Mouse (Mus musculus) lung, embryonic 15.5 days (tissue): Measurements from ENCODE around the gene Gabarap. TPM values are rescaled to one million over a fixed set of nuclear protein-coding genes. Genes with fewer than 3 reads are reported as not detected.

ENCODE experiments used
- ATAC-seq: fragments of 200-750 bp; cut with Nextera tagmentation; 2 replicates; pipeline ENCODE4 v1.8.0; 2017; ENCODE audit warnings: moderate number of reproducible peaks, borderline replicate concordance; ENCODE audit not compliant: low FRiP score, low TSS enrichment; ENCODE audit errors: extremely low read depth
- H3K27ac ChIP-seq: fragments of 300-500 bp; sonication (generic); 2 replicates; pipeline ENCODE4 v1.5.1; 2015; ENCODE audit warnings: moderate library complexity, mild to moderate bottlenecking, inconsistent platforms
- H3K27me3 ChIP-seq: fragments of 300-500 bp; sonication (generic); 2 replicates; pipeline ENCODE4 v1.6.1; 2015; ENCODE audit warnings: inconsistent platforms
- H3K36me3 ChIP-seq: fragments of 300-500 bp; sonication (generic); 2 replicates; pipeline ENCODE4 v1.6.1; 2015; ENCODE audit warnings: inconsistent platforms
- H3K4me1 ChIP-seq: fragments of 300-500 bp; sonication (generic); 2 replicates; pipeline ENCODE4 v1.6.1; 2015; ENCODE audit warnings: inconsistent platforms
- H3K4me2 ChIP-seq: fragments of 300-500 bp; sonication (generic); 2 replicates; pipeline ENCODE4 v1.6.1; 2015; ENCODE audit warnings: inconsistent platforms, mild to moderate bottlenecking, moderate library complexity
- H3K4me3 ChIP-seq: fragments of 300-500 bp; sonication (generic); 2 replicates; pipeline ENCODE4 v1.5.1; 2015; ENCODE audit warnings: mild to moderate bottlenecking, inconsistent platforms
- H3K9ac ChIP-seq: fragments of 300-500 bp; sonication (generic); 2 replicates; pipeline ENCODE4 v1.6.1; 2015; ENCODE audit warnings: inconsistent platforms
- H3K9me3 ChIP-seq: fragments of 300-500 bp; sonication (generic); 2 replicates; pipeline ENCODE4 v1.6.1; 2016; ENCODE audit warnings: inconsistent platforms
- WGBS: fragments of 180-500 bp; shearing (Covaris S2); methylation state at CpG from one replicate; pipeline ENCODE4 v1.1.7; 2015; 5-methylcytosine and 5-hydroxymethylcytosine counted together
- polyA plus RNA-seq: library from polyadenylated mRNA; unstranded; fragments of >200 nt; fragmentation: Nextera tagmentation; extraction: Ambion mirVana; gene quantifications from 2 replicates; pipeline ENCODE4 v1.2.1, GENCODE M21; 2015

Gene Gabarap
- polyA plus RNA-seq, 1 experiment from 2014 or later, result 455 TPM

DNA sequence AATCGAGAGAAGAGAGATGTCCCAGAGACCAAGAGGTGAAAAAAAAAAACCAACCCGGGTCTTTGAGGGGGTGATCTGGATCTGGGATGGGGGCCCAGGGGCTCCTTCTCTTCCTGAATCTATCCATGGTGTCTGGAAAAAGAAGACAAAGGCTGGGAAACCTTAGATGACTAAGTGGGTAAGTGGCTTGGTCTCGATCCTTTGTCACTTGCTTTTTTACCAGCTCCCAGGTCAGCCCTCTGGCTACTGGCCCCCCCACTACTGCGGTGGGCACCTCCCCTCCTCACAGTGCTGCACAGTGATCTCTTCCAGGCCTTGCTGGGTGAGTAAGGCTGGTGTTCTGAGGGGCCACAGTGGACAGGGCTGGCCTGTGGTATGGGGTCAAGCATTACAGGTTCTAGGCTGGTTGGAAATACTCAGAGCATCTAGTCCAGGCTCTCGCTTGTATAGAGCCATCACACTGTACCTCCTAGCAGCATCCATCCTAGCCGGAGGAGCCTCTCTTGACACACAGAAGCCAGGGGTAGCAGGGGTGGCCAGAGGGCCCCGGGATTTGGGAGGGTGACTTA is 26.3 kb downstream of the Gabarap start:
- Histone ChIP-seq H3K9ac (peak overlapping the region; percentile 77; the same call in 1 of the 2 replicates), H3K4me3 (0 out of 2 replicates have a peak overlapping the region, but pooled peaks have one; percentile 60), H3K4me2 (peak overlapping the region; percentile 76), H3K27me3 (no peaks in the 10 kb centered on the region), H3K9me3 (no peaks in the 10 kb centered on the region), H3K36me3 (peaks cover 8% of the 10 kb centered on the region), H3K4me1 (peaks cover 60% of the 10 kb centered on the region), H3K27ac (peak overlapping the region; percentile 21; the same call in 1 of the 2 replicates)
- no peak for ATAC-seq
- WGBS, result 46% methylated on average over 7 of the region's 7 CpGs

DNA sequence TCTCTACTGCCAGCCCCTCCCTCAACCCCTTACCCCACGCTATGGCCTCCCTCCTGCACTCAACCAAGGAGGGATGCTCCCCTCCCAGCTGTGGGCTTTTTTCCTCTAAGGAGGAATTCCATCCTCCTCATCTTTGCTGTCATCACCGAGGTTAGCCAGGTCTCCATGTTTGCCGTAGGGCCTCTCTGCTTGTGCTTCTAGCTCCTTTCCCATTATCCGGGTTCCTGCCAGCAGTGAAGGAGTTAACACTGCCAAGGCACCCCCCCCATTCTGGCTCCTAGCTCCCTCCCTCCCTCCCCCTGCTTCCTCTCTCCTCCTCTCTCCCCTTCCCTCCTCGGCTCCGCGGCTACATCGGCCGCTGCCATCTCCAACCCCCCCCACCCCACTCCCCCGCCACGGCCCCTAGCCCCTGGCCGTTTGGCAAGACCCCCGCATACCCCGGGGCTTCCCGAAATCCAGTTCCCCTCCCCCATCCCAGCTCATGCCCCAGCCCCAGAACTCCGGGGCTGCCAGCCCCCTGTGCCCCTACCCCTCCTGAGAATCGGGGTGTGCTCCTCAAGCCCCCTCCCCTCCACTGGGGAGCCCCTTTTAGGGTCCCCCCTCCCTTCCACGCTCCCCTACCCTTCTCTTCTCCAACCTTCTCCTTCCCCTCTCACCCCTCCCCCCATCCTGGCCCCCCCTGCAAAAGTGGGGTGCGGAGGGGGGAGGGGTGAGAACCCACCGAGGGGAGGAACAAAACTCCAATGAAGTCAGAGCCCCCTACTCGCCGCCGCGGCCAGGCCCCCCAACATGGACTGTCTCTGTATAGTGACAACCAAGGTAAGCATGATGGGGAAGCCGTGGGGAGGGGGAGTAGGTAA is 27.4 kb downstream of the Gabarap start:
- no peak for ATAC-seq
- Histone ChIP-seq H3K27ac (peak overlapping the region; percentile 85), H3K4me2 (peak overlapping the region; percentile 76), H3K9ac (peak overlapping the region; percentile 77), H3K27me3 (0 out of 2 replicates have a peak, but pooled peaks cover 2% of the 10 kb centered on the region), H3K9me3 (no peaks in the 10 kb centered on the region), H3K36me3 (no peaks in the 10 kb centered on the region), H3K4me3 (peak overlapping the region; percentile 60), H3K4me1 (peaks cover 67% of the 10 kb centered on the region)
- WGBS, result 1% methylated on average over 22 of the region's 25 CpGs

DNA sequence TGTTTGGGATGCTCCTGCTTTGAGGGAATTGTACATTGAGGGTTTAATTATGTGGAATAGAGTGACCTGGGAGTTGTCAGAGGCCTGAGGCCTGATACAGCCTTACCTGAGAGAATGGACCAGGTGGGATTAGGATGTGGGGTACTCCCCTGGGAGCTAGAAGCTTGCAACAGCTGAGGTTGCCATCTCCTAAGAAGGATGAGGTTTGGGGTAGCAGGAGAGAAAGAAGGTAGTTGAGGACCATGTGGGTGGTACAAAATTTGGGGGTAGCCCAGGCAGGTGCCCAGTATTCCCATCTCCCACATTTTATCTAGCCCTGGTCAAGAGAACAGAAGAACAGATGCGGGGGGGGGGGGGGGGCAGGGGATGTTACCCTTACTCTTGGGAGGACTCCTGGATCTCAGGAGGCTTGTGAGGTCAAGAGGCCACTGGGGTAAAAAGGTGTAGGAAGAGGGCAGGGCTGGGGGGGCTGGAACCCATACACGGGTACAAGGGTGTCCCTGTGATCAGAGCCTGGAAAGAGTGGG is 28.6 kb downstream of the Gabarap start:
- Histone ChIP-seq H3K4me1 (peaks cover 69% of the 10 kb centered on the region), H3K4me2 (peak overlapping the region; percentile 76), H3K4me3 (peak overlapping the region; percentile 60), H3K9me3 (no peaks in the 10 kb centered on the region), H3K36me3 (no peaks in the 10 kb centered on the region), H3K27ac (peak overlapping the region; percentile 72; the same call in 1 of the 2 replicates), H3K9ac (0 out of 2 replicates have a peak overlapping the region, but pooled peaks have one; percentile 77), H3K27me3 (0 out of 2 replicates have a peak, but pooled peaks cover 6% of the 10 kb centered on the region)
- ATAC-seq, result no peak
- 20% methylated on average over 2 of the region's 2 CpGs for WGBS

DNA sequence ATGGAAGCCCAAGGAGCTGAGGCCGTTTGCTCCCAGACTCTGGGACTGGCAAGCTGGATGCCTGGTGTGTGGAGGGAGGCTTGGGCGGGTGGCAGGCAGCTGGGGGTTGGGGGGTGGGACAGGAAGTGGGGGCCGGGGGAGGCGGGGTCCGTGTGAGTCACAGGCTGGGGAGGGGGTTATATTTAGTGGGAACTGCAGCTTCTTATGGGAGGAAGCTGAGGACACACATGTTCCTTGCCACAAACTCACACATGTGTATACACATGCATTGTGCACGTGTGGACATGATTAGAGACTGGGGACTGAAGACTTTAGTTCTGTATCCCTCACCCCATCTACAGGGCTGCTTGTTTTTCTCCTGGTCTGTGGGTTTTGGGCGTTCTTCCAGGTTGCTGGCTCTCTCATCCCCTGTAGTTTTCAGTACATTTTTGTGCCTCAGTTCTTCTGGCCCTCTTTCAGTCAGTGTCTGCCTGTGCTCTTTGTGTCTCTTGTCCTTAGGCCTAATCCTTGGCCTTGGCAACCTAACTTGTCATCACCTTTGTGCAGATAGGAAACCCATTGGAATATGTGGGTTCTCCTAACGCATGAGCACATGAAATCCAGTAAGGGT is 29.2 kb downstream of the Gabarap start:
- Histone ChIP-seq H3K9me3 (no peaks in the 10 kb centered on the region), H3K27ac (peak overlapping the region; percentile 72), H3K27me3 (0 out of 2 replicates have a peak, but pooled peaks cover 6% of the 10 kb centered on the region), H3K4me1 (peaks cover 69% of the 10 kb centered on the region), H3K4me3 (peak overlapping the region; percentile 60), H3K4me2 (peak overlapping the region; percentile 76), H3K36me3 (no peaks in the 10 kb centered on the region), H3K9ac (no peak overlapping the region)
- 14% methylated on average over 8 of the region's 8 CpGs for WGBS
- no peak for ATAC-seq

DNA sequence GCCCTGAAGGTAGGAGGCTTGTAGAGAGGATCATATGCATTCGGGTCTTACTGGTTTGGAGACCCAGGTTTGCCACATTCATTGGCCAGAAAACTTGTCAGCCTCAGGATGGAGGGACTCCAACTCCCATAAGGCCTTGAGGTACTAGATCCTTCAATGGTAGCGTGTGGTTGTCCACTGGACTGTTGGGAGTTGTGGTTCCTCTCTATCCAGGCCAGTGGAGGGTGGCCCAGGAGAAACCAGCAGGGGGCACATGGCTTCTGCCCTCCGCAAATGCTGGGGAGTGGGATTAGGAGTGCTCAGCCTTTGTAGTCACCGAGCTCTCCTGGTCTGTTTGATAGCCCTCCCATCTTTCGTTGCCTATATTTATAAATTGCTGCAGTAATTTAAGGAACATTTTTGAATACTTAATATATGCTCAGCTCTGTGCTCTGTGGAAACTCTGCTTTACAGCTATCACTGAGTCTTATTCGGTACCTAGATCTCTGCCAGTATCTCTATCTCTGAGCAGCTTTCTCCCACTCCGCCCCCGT is 29.9 kb downstream of the Gabarap start:
- H3K4me3 ChIP-seq, result peak overlapping the region; percentile 60
- H3K4me2 ChIP-seq, result peak overlapping the region; percentile 76
- H3K36me3 ChIP-seq, result no peaks in the 10 kb centered on the region
- no peaks in the 10 kb centered on the region for H3K9me3 ChIP-seq
- H3K9ac ChIP-seq, result 0 out of 2 replicates have a peak overlapping the region, but pooled peaks have one; percentile 28
- peaks cover 67% of the 10 kb centered on the region for H3K4me1 ChIP-seq
- H3K27ac ChIP-seq, result peak overlapping the region; percentile 72
- whole genome bisulfite sequencing, result 2% methylated on average over 8 of the region's 8 CpGs
- ATAC-seq, result peak; percentile 84
- 0 out of 2 replicates have a peak, but pooled peaks cover 6% of the 10 kb centered on the region for H3K27me3 ChIP-seq

DNA sequence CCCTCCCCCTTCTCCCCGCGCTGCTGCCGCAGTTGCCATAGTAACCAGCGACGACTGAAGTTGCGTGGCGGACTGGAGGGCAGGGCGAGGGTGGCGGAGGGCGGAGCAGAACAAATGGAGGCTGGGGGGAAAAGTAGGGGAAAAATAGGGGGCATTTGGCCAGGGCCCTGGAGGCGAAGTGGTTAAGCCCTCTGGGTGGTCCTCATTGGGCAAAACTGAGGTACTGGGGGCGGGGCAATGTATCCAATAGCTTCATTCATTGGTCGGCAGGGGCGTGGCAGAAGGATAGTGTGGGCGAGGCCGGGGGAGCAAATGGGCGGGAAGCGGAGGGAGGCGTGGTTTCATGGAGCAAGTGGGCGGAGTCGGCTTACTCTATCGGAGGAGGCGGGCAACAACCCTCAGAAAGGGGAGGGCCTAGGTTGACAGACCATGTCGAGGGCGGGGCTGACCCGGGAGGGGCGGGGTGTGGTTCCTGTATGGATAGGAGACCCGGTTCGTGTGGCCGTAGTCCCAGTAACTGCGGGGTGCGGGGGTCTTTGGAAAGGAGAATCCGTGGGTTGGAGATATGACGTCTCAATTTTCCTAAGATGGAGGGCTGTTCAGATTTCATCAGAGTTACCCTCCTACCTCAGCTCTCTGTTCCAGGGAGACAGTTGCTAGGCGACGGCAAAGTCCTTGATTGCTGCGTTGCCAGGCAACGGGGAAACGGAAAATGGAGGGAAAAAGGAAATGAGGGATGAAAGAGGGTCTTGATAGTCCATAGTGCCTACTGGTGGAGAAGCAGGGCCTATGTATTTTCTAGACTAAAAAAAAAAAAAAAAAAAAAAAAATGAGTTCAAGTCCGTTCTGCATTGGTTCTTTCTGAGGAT is 30.6 kb downstream of the Gabarap start:
- peak; percentile 78 for ATAC-seq
- whole genome bisulfite sequencing, result 2% methylated on average over 40 of the region's 40 CpGs
- 0 out of 2 replicates have a peak overlapping the region, but pooled peaks have one; percentile 28 for H3K9ac ChIP-seq

DNA sequence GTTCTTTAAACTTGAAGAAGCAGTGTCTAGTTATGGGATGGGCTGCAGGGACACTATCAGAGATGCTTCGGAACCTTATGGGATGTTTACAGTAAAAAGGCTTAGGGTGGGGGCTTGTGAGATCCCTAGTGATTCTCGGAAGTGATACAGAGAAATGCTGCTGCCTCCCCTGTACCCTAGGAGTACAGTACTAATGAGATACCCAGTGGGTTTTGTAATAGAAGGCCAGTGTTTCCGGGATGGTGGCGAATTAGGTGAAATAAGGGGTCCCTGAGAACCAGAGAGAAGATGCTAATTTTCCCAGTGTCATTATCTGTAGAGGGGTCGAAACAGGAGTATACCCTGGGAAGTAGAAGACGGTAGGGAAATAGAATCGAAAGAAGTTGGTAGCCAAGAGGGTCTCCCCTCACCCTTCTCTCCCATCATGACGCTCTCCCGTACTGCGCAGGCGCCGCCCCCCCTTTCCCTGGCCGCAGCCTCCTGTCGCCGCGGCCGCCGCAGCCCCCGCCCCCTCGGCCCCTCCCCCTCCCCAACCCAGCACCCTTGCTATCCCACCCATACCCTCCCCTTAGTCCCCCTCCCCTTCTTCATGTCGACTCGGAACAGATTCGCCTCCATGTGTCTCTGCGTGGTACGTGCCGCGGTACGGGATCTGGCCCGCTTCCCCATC is 32.7 kb downstream of the Gabarap start:
- Histone ChIP-seq H3K9me3 (no peaks in the 10 kb centered on the region), H3K36me3 (no peaks in the 10 kb centered on the region), H3K4me2 (peak overlapping the region; percentile 59), H3K4me3 (peak overlapping the region; percentile 35), H3K27ac (peak overlapping the region; percentile 10; the same call in 1 of the 2 replicates), H3K9ac (peak overlapping the region; percentile 18), H3K27me3 (peaks cover 6% of the 10 kb centered on the region; the same call in 1 of the 2 replicates), H3K4me1 (peaks cover 80% of the 10 kb centered on the region)
- no peak for ATAC-seq
- 5% methylated on average over 29 of the region's 29 CpGs for WGBS

More for the DNA sequence above, 30.6 kb downstream of the Gabarap start:
- Histone ChIP-seq H3K4me3 (peak overlapping the region; percentile 60), H3K36me3 (no peaks in the 10 kb centered on the region), H3K9me3 (no peaks in the 10 kb centered on the region), H3K27ac (peak overlapping the region; percentile 62), H3K27me3 (0 out of 2 replicates have a peak, but pooled peaks cover 6% of the 10 kb centered on the region), H3K4me2 (peak overlapping the region; percentile 76), H3K4me1 (peaks cover 74% of the 10 kb centered on the region)

DNA sequence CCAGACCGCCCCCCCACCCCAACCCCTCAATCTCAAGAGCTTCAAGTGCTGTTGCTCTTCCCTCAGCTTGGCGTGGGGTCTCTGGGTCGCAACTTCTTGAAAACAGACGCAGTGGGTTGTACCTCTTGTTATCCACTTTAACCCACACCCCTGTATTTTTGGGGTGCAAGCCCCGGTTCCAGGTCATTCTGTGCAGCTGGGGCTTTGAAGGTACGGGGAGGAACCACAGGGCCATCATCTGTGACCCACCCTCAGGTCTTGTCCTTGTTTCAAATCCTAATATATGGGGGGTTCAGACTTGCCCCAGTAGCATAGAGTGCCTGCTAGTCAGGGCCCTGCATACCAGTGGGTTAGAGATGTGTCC is 33.2 kb downstream of the Gabarap start:
- Histone ChIP-seq H3K9ac (peak overlapping the region; percentile 18; the same call in 1 of the 2 replicates), H3K27me3 (peaks cover 6% of the 10 kb centered on the region; the same call in 1 of the 2 replicates), H3K27ac (0 out of 2 replicates have a peak overlapping the region, but pooled peaks have one; percentile 10), H3K4me2 (peak overlapping the region; percentile 59), H3K9me3 (no peaks in the 10 kb centered on the region), H3K4me1 (peaks cover 80% of the 10 kb centered on the region), H3K36me3 (no peaks in the 10 kb centered on the region), H3K4me3 (peak overlapping the region; percentile 35)
- no peak for ATAC-seq
- 16% methylated on average over 6 of the region's 6 CpGs for WGBS

DNA sequence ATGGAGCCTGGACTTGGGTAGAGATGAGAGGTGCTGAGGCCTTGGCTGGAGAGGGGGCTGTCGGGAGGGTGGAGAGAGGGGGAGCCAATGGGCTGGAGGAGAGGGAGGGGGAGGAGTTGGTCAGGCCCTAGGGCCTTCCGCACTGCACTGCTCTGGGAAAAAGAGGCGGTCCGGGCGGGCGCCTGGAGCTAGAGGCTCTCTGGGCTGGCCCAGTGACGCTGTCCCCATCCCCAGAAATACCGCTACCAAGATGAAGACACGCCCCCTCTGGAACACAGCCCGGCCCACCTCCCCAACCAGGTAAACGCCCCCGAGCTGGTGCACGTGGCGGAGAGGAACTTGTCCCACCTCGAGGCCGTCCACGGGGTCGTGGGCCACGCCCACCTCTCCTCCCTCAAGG is 35.7 kb downstream of the Gabarap start:
- peak; percentile 65 for ATAC-seq
- 7% methylated on average over 19 of the region's 19 CpGs for WGBS
- Histone ChIP-seq H3K4me1 (peaks cover 71% of the 10 kb centered on the region), H3K4me2 (peak overlapping the region; percentile 59), H3K4me3 (peak overlapping the region; percentile 37), H3K27me3 (peaks cover 6% of the 10 kb centered on the region; the same call in 1 of the 2 replicates), H3K27ac (peak overlapping the region; percentile 50; the same call in 1 of the 2 replicates), H3K9me3 (no peaks in the 10 kb centered on the region), H3K36me3 (peaks cover 10% of the 10 kb centered on the region), H3K9ac (0 out of 2 replicates have a peak overlapping the region, but pooled peaks have one; percentile 11)

DNA sequence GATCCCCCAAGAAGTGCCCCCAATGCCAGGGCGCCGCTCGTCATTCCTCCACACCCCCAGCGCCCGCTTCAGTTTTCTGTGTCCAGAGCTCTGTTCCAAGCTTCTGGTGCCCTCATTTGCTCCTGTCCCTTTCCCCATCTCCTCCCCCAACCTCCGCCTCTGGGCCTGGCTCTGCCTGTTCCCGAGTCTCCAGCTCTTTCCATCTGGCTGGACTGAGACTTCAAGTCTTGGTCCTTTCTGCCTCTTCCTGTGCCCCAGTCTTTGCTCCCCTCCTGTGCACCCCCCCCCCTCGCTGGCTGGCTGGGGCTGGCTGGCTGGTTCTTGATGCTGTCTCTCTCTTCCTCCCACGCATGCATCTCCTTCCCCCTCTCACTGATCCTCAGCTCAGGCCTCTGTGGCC is 36.5 kb downstream of the Gabarap start:
- peak overlapping the region; percentile 37 for H3K4me3 ChIP-seq
- peaks cover 67% of the 10 kb centered on the region for H3K4me1 ChIP-seq
- no peaks in the 10 kb centered on the region for H3K9me3 ChIP-seq
- peaks cover 6% of the 10 kb centered on the region; the same call in 1 of the 2 replicates for H3K27me3 ChIP-seq
- peak overlapping the region; percentile 59 for H3K4me2 ChIP-seq
- peak overlapping the region; percentile 64 for H3K27ac ChIP-seq
- no peak overlapping the region for H3K9ac ChIP-seq
- WGBS, result 36% methylated on average over 9 of the region's 9 CpGs
- H3K36me3 ChIP-seq, result peaks cover 17% of the 10 kb centered on the region
- no peak for ATAC-seq
